Mouse (Mus musculus): Measurements from ENCODE around the gene Selenow. TPM values are rescaled to one million over a fixed set of nuclear protein-coding genes. Genes with fewer than 3 reads are reported as not detected.

Gene Selenow
- polyA plus RNA-seq, 1 experiment, result 288 TPM

GRCm38 (mm10) chr7:15947653-15948260, 25.6 kb upstream of the Selenow start:
- no peaks in the 10 kb centered on the region for H3K36me3 ChIP-seq (ENCODE audit: control insufficient read depth, insufficient read depth, low read length)
- no peaks in the 10 kb centered on the region for H3K27me3 ChIP-seq (replicated peaks; ENCODE audit: control insufficient read depth, insufficient read depth, low read length)
- TF ChIP-seq CTCF (conservative IDR thresholded peaks at IDR 0.05; ENCODE audit: insufficient read depth, insufficient read length, low read depth, low read length) (no peak), POLR2A (IDR thresholded peaks at IDR 0.05; ENCODE audit: low read depth, low read length) (no peak)
- WGBS, result 56% methylated on average over 4 of the region's 4 CpGs
- H3K27ac ChIP-seq (ENCODE audit: insufficient read depth, low read depth, low read length), result no peak overlapping the region
- H3K4me1 ChIP-seq (ENCODE audit: control insufficient read depth, insufficient read depth, low read length), result peaks cover 12% of the 10 kb centered on the region
- no peak for DNase-seq
- H3K4me3 ChIP-seq (ENCODE audit: insufficient read depth, low read depth, low read length), result no peak overlapping the region

GRCm38 (mm10) chr7:15945721-15946536, 23.7 kb upstream of the Selenow start, which contains the start of gene Nop53:
TSS of gene Nop53 (minus strand) at chr7:15946074.
- Histone ChIP-seq H3K36me3 (ENCODE audit: control insufficient read depth, insufficient read depth, low read length) (no peaks in the 10 kb centered on the region; the same call in 1 of the 2 replicates), H3K27ac (ENCODE audit: insufficient read depth, low read depth, low read length) (peak within 1 kb of the TSS; percentile 97), H3K4me1 (ENCODE audit: control insufficient read depth, insufficient read depth, low read length) (peaks cover 12% of the 10 kb centered on the region), H3K27me3 (replicated peaks; ENCODE audit: control insufficient read depth, insufficient read depth, low read length) (no peaks in the 10 kb centered on the region), H3K4me3 (ENCODE audit: insufficient read depth, low read depth, low read length) (peak within 1 kb of the TSS; percentile 83)
- 1% methylated on average over 59 of the region's 59 CpGs for WGBS
- TF ChIP-seq POLR2A (IDR thresholded peaks at IDR 0.05; ENCODE audit: low read depth, low read length) (no peak), CTCF (conservative IDR thresholded peaks at IDR 0.05; ENCODE audit: insufficient read depth, insufficient read length, low read depth, low read length) (no peak)
- DNase-seq, result peak; percentile 98

GRCm38 (mm10) chr7:15945211-15945610, 23.0 kb upstream of the Selenow start:
- 3% methylated on average over 8 of the region's 8 CpGs for WGBS
- DNase-seq, result no peak
- Histone ChIP-seq H3K27me3 (replicated peaks; ENCODE audit: control insufficient read depth, insufficient read depth, low read length) (no peaks in the 10 kb centered on the region), H3K4me1 (ENCODE audit: control insufficient read depth, insufficient read depth, low read length) (peaks cover 12% of the 10 kb centered on the region), H3K4me3 (ENCODE audit: insufficient read depth, low read depth, low read length) (peak overlapping the region; percentile 83), H3K36me3 (ENCODE audit: control insufficient read depth, insufficient read depth, low read length) (no peaks in the 10 kb centered on the region; the same call in 1 of the 2 replicates), H3K27ac (ENCODE audit: insufficient read depth, low read depth, low read length) (no peak overlapping the region)
- TF ChIP-seq POLR2A (IDR thresholded peaks at IDR 0.05; ENCODE audit: low read depth, low read length), result no peak
- no peak for TF ChIP-seq CTCF (conservative IDR thresholded peaks at IDR 0.05; ENCODE audit: insufficient read depth, insufficient read length, low read depth, low read length)

- H3K4me3 ChIP-seq (ENCODE audit: insufficient read depth, low read depth, low read length), result no peak overlapping the region
- H3K36me3 ChIP-seq (ENCODE audit: control insufficient read depth, insufficient read depth, low read length), result no peaks in the 10 kb centered on the region; the same call in 1 of the 2 replicates
- H3K4me1 ChIP-seq (ENCODE audit: control insufficient read depth, insufficient read depth, low read length), result peaks cover 12% of the 10 kb centered on the region
- no peak for TF ChIP-seq CTCF (conservative IDR thresholded peaks at IDR 0.05; ENCODE audit: insufficient read depth, insufficient read length, low read depth, low read length)
- TF ChIP-seq POLR2A (IDR thresholded peaks at IDR 0.05; ENCODE audit: low read depth, low read length), result no peak
- 93% methylated on average over 1 of the region's 1 CpGs for WGBS
- no peak for DNase-seq
- no peaks in the 10 kb centered on the region for H3K27me3 ChIP-seq (replicated peaks; ENCODE audit: control insufficient read depth, insufficient read depth, low read length)
- H3K27ac ChIP-seq (ENCODE audit: insufficient read depth, low read depth, low read length), result no peak overlapping the region
These were observed 22.1 kb upstream of the Selenow start for GRCm38 (mm10) chr7:15944311-15944710.

- no peak for DNase-seq
- Histone ChIP-seq H3K27ac (ENCODE audit: insufficient read depth, low read depth, low read length) (no peak overlapping the region), H3K4me3 (ENCODE audit: insufficient read depth, low read depth, low read length) (no peak overlapping the region), H3K4me1 (ENCODE audit: control insufficient read depth, insufficient read depth, low read length) (no peaks in the 10 kb centered on the region), H3K36me3 (ENCODE audit: control insufficient read depth, insufficient read depth, low read length) (peaks cover 2% of the 10 kb centered on the region), H3K27me3 (replicated peaks; ENCODE audit: control insufficient read depth, insufficient read depth, low read length) (no peaks in the 10 kb centered on the region)
- 88% methylated on average over 3 of the region's 3 CpGs for WGBS
- TF ChIP-seq CTCF (conservative IDR thresholded peaks at IDR 0.05; ENCODE audit: insufficient read depth, insufficient read length, low read depth, low read length) (no peak), POLR2A (IDR thresholded peaks at IDR 0.05; ENCODE audit: low read depth, low read length) (no peak)
These were observed 16.4 kb upstream of the Selenow start for GRCm38 (mm10) chr7:15938621-15939020.

- H3K4me3 ChIP-seq (ENCODE audit: insufficient read depth, low read depth, low read length), result no peak overlapping the region
- H3K27ac ChIP-seq (ENCODE audit: insufficient read depth, low read depth, low read length), result no peak overlapping the region
- no peaks in the 10 kb centered on the region for H3K27me3 ChIP-seq (replicated peaks; ENCODE audit: control insufficient read depth, insufficient read depth, low read length)
- WGBS, result 83% methylated on average over 5 of the region's 5 CpGs
- peaks cover 2% of the 10 kb centered on the region for H3K36me3 ChIP-seq (ENCODE audit: control insufficient read depth, insufficient read depth, low read length)
- DNase-seq, result no peak
- TF ChIP-seq CTCF (conservative IDR thresholded peaks at IDR 0.05; ENCODE audit: insufficient read depth, insufficient read length, low read depth, low read length), result no peak
- TF ChIP-seq POLR2A (IDR thresholded peaks at IDR 0.05; ENCODE audit: low read depth, low read length), result no peak
- no peaks in the 10 kb centered on the region for H3K4me1 ChIP-seq (ENCODE audit: control insufficient read depth, insufficient read depth, low read length)
These were observed 15.3 kb upstream of the Selenow start for GRCm38 (mm10) chr7:15937491-15937890.

Measured in kidney, adult 2 months (tissue).